1 mouse cellular context compared by ENCODE assay signal in genomic region chr4:117124518-117125347, GRCm38 (mm10).
TF ChIP-seq lines count a peak whose summit lies in the region.

No protein-coding gene starts in this region.

TF ChIP-seq in CH12.LX, 34 proteins besides CTCF, POLR2A, EP300 and RAD21 (continued from another document):
- peak; percentile 71 for TF ChIP-seq NELFE (IDR thresholded peaks at IDR 0.05; ENCODE audit: low read depth, low read length)
- TF ChIP-seq UBTF (IDR thresholded peaks at IDR 0.05; ENCODE audit: low read depth, low read length) = no peak
- TF ChIP-seq ZMIZ1 (IDR thresholded peaks at IDR 0.05; ENCODE audit: low read depth, low read length) = peak; percentile 77
- no peak for TF ChIP-seq POLR2AphosphoS2 (IDR thresholded peaks at IDR 0.05; ENCODE audit: low read depth, low read length)
- TF ChIP-seq JUND (conservative IDR thresholded peaks at IDR 0.05; ENCODE audit: low read depth, low read length) = peak; percentile 8; the same call in 1 of the 2 replicates
- TF ChIP-seq MAFK (IDR thresholded peaks at IDR 0.05; ENCODE audit: insufficient replicate concordance, low read length) = no peak
- TF ChIP-seq ZKSCAN1 (IDR thresholded peaks at IDR 0.05; ENCODE audit: borderline replicate concordance, low read depth, low read length) = no peak
- TF ChIP-seq SIN3A (IDR thresholded peaks at IDR 0.05; ENCODE audit: low read length) = peak; percentile 77
- peak; percentile 83 for TF ChIP-seq MYC (IDR thresholded peaks at IDR 0.05; ENCODE audit: low read depth, low read length)
- TF ChIP-seq SMC3 (IDR thresholded peaks at IDR 0.05; ENCODE audit: low read depth, low read length) = no peak
- TF ChIP-seq MEF2A (IDR thresholded peaks at IDR 0.05; ENCODE audit: borderline replicate concordance, low read depth, low read length) = peak; percentile 58; the same call in 1 of the 2 replicates
- no peak for TF ChIP-seq E2F4 (IDR thresholded peaks at IDR 0.05; ENCODE audit: insufficient replicate concordance, low read depth, low read length)
- TF ChIP-seq MAX (IDR thresholded peaks at IDR 0.05; ENCODE audit: low read length) = peak; percentile 57; the same call in 1 of the 2 replicates
- no peak for TF ChIP-seq PAX5 (IDR thresholded peaks at IDR 0.05; ENCODE audit: low read length)
- TF ChIP-seq NRF1 (IDR thresholded peaks at IDR 0.05; ENCODE audit: low read depth, low read length) = no peak
- TF ChIP-seq ZNF384 (IDR thresholded peaks at IDR 0.05; ENCODE audit: low read depth, low read length) = no peak
- no peak for TF ChIP-seq CHD1 (IDR thresholded peaks at IDR 0.05; ENCODE audit: low read depth, low read length)
- no peak for TF ChIP-seq ZC3H11A (IDR thresholded peaks at IDR 0.05; ENCODE audit: low read depth, low read length)
- TF ChIP-seq JUN (IDR thresholded peaks at IDR 0.05; ENCODE audit: insufficient read depth, low read depth, low read length) = peak; percentile 52
- no peak for TF ChIP-seq USF2 (conservative IDR thresholded peaks at IDR 0.05; ENCODE audit: low read depth, low read length)
